Mouse (Mus musculus): ENCODE data around the gene Gatb.
"Not testable (repeated sequence)": the region's sequence is repeated elsewhere in the genome, so short reads cannot be mapped to it uniquely, and the experiment has no call there.

Gene Gatb

GRCm38 (mm10) chr3:85573864-85574830, at the start of gene Gatb:
Gatb (plus strand) TSS chr3:85574119.
- DNase-seq: peak; percentile 98

- no peak for DNase-seq
Measured at GRCm38 (mm10) chr3:85530601-85531161, 43.2 kb upstream of the Gatb start.

DNA sequence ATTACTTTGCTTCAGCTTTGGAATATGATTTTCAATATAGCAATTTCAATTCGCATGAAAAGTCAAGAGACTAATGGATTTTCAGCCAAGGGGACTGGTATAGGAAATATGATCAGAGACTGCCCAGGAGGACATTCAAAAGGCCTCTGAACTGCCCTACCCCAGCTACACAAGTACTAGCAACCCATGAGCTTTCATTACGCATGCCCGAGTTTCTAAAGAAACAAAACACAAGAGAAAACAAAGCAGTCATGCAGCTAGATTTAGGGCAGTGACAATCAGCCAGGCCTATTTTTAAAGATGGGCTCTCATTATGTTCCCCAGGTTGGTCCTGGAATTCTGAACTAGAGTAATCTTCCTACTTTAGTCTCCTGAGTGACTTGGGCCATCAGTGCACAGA, 41.5 kb upstream of the Gatb start:
- DNase-seq: no peak

GRCm38 (mm10) chr3:85535042-85535441, 38.9 kb upstream of the Gatb start:
- DNase-seq: no peak

- DNase-seq: peak; percentile 23
Measured at GRCm38 (mm10) chr3:85535621-85536520, 38.0 kb upstream of the Gatb start.

DNA sequence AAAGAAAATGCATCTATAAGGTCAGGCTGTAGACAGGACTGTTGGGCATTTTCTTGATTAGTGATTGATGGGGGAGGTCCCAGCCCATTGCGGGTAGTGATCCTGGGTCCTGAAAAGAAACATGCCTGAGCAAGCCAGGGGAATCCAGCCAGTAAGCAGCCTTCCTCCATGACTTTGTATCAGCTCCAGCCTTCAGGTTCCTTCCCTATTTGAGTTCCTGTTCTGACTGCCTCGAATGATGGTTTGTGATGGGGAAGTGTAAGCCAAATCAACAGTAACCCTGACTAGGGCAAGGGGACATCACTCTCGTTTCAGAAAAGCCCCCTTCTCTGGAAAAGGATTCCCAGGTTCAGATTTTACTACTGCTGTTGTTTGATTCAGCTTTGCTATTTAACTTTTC, 31.2 kb upstream of the Gatb start:
- DNase-seq: no peak

DNA sequence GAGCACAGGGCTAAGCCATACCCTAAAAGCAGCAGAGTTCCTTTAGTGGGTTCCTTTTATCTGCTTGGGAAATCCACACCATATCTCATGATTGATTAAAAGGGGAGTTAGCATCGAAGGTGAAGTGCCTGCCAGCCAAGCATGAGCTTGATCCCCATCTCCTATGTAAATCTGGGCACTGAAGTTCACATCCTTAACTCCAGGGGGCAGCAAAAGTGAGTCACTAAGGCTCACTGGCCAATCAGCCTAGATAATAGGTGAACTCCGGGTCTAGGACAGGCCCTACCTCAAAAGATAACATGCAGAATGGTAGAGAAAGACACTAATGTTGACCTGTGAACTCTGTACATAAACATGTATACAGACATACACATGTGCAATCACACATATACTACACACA, 30.3 kb upstream of the Gatb start:
- DNase-seq: peak; percentile 38

GRCm38 (mm10) chr3:85550312-85550711, 23.6 kb upstream of the Gatb start:
- no peak for DNase-seq

GRCm38 (mm10) chr3:85551352-85551751, 22.6 kb upstream of the Gatb start:
- no peak for DNase-seq

- DNase-seq: no peak
Measured at GRCm38 (mm10) chr3:85553731-85554277, 20.1 kb upstream of the Gatb start.

DNA sequence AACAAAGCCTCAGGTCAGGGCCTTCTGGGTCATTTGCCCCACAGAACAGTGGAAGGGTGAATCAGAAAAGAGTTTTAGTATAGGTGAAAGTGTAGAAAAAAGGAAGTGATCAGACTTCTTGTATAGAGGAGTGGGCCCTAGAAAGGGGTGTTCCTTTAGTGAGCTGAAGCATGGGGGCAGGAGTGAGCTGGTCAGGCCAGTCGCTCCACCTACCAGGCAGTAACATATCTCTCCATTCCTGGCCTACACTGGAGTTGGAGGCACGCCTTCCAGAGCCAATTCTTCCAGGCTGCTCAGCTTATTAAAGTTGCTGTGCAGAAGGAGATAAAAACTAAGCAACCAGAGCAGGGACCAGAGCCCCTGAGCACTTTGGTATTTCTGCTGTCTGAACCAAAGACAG, 9.3 kb upstream of the Gatb start:
- no peak for DNase-seq

- peak; percentile 81 for DNase-seq
Measured at GRCm38 (mm10) chr3:85571276-85571675, 2.6 kb upstream of the Gatb start.

GRCm38 (mm10) chr3:85572502-85572901, 1.4 kb upstream of the Gatb start:
- not testable (repeated sequence) for DNase-seq

- DNase-seq: no peak
Measured at GRCm38 (mm10) chr3:85573216-85573863, 579 bp upstream of the Gatb start.

GRCm38 (mm10) chr3:85582726-85583125, 8.8 kb downstream of the Gatb start:
- DNase-seq: no peak

DNA sequence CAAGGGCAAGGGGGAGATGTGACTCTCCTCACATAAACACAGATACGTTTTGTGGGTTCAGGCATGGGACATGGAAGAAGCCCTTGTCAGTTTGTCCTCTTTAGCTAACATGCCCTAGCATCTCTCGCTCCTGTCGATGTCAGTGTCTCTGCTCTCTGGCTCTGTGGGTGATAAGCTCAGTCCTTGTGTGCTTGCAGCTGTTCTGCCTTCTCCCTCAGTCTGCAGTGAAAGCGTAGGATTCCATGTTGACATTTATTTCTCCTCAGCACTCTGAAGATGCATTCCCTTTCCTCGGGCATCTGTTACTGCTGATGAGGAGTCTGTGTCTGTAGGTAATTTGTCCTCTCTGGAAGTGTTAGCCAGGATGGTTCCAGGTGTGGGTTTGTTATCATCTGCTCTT, 9.3 kb downstream of the Gatb start:
- no peak for DNase-seq

GRCm38 (mm10) chr3:85584966-85585365, 11.0 kb downstream of the Gatb start:
- DNase-seq: no peak

GRCm38 (mm10) chr3:85588701-85589100, 14.8 kb downstream of the Gatb start:
- no peak for DNase-seq

DNA sequence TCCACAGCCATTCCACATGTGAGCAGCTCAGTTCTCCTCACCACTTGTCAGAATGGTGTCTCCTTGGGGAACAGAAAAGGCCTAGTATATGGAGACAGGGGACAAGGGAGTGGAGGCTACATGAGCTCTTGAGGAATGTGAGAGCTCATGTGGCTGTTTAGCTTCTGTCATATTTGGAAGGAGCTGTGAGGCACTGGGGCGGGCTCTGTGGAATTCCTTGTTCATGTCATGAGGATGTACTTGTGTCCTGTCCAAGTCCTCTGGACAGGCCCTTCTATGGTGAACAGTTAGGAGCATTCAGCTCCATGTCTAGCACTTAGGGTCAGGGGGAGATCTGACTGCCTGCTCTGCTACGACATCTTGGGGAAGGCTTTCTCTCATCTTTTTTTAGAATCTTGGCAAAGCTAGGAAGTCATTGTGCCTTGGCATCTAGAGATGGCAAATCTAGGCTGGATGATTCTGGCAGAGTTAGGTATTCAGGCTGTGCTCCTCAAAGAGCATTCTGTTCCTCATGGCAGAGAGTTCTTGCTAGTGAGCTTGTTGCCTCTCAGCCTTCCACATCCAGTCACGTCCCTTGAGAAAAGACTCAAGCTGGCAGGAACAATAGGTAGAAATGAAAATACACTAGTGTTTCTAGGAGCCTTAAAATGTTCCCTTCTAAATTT, 16.3 kb downstream of the Gatb start:
- DNase-seq: no peak

DNA sequence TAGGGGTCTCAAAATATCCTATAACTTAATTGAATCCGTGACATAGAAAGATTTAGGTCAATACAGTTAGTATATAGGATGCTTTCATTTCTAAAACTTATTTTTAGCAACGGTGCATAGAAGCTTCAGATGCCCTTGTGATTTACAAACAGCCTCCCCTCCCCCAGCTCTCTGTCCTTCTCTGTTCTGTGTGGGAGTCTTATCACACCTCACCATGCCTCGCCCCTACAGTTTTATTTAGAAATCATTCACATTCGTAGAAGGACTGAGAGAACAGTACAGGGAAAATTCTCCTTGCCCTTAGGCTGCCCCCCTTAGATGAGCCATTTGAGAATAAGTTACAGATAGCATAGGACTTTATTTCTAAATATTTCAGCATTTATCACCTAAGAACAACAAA, 18.1 kb downstream of the Gatb start:
- no peak for DNase-seq

- no peak for DNase-seq
Measured at GRCm38 (mm10) chr3:85592640-85593252, 18.8 kb downstream of the Gatb start.
